Mouse (Mus musculus) urinary bladder, postnatal 25 days (tissue): ENCODE data around the gene Prrx1.

ENCODE experiments used
- DNase-seq: peaks from one replicate; pipeline ENCODE4 v3.0.0; 2022; ENCODE audit warnings: low spot score

Prrx1 gene

GRCm38 (mm10) chr1:163273132-163273531 lies 40.4 kb downstream of the Prrx1 start:
- no peak for DNase-seq

GRCm38 (mm10) chr1:163266853-163267538 lies 46.5 kb downstream of the Prrx1 start:
- no peak for DNase-seq

GRCm38 (mm10) chr1:163257298-163257697 lies 56.2 kb downstream of the Prrx1 start:
- DNase-seq: no peak

GRCm38 (mm10) chr1:163255884-163256283 lies 57.6 kb downstream of the Prrx1 start:
- DNase-seq: no peak

- no peak for DNase-seq
Measured at GRCm38 (mm10) chr1:163252796-163253195, 60.7 kb downstream of the Prrx1 start.

- no peak for DNase-seq
Measured at GRCm38 (mm10) chr1:163252331-163252730, 61.2 kb downstream of the Prrx1 start.

- no peak for DNase-seq
Measured at GRCm38 (mm10) chr1:163251766-163252165, 61.7 kb downstream of the Prrx1 start.

GRCm38 (mm10) chr1:163238950-163239349 lies 74.6 kb downstream of the Prrx1 start:
- DNase-seq: no peak

- DNase-seq: no peak
Measured at GRCm38 (mm10) chr1:163231230-163231629, 82.3 kb downstream of the Prrx1 start.

- no peak for DNase-seq
Measured at GRCm38 (mm10) chr1:163226271-163226670, 87.2 kb downstream of the Prrx1 start.

- no peak for DNase-seq
Measured at GRCm38 (mm10) chr1:163221767-163222166, 91.7 kb downstream of the Prrx1 start.

GRCm38 (mm10) chr1:163208919-163209867 lies 104.3 kb downstream of the Prrx1 start:
- no peak for DNase-seq

GRCm38 (mm10) chr1:163198767-163199166 lies 114.7 kb downstream of the Prrx1 start:
- DNase-seq: no peak

- no peak for DNase-seq
Measured at GRCm38 (mm10) chr1:163198059-163198458, 115.5 kb downstream of the Prrx1 start.
